Mouse (Mus musculus): ENCODE results near the gene Pcgf5. TPM values are rescaled to one million over a fixed set of nuclear protein-coding genes. Genes with fewer than 3 reads are reported as not detected.

Pcgf5 gene
- polyA plus RNA-seq, 1 experiment from 2014 or later, result 7.4 TPM

DNA sequence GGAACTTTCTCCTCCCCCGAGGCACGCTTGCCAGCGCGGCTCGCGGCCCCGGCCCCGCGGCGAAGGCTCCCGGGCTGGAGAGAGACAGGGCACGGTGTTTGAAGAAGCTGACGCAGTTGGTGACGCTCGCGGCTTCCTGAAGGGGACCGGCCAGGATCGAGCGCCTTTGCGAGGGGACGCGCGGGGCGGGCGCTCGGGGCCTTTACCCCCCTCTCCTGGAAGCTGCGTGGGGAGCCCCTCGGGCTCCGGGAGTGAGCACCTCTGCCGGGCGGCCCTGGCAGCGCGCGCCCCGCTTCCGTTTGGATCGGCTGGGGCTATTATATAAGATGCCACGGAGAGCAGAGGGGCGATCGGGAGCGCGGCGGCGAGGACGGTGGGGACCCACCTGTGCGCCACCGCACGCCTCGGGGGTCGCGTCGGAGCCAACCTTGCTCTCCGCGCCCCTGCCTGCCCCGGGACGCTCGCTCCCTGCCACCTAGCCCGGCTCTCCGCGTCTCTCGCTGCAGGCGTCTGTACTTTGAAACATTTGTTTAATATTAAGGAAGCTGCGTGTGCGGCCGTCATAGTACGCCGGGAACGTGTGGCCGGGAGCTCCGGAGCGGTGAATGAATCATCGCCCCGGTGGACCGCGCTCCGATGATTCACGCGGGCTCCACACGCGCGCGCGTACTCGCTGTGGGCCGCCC, 835 bp downstream of the Pcgf5 start:
- Histone ChIP-seq H3K4me1 (ENCODE audit: control insufficient read depth, insufficient read depth, low read length) (peaks cover 5% of the 10 kb centered on the region; the same call in 1 of the 2 replicates), H3K4me2 (ENCODE audit: low read length) (peak overlapping the region; percentile 98), H3K9ac (ENCODE audit: low read depth, low read length) (peak overlapping the region; percentile 70), H3K9me3 (replicated peaks; ENCODE audit: control insufficient read depth, low read length, poor library complexity, severe bottlenecking) (no peaks in the 10 kb centered on the region), H3K27ac (ENCODE audit: low read length) (peak overlapping the region; percentile 31; the same call in 1 of the 2 replicates), H3K27me3 (ENCODE audit: control insufficient read depth, insufficient read depth, low read depth, low read length) (peaks cover 23% of the 10 kb centered on the region), H3K36me3 (ENCODE audit: control insufficient read depth, insufficient read depth, low read length) (no peaks in the 10 kb centered on the region), H3K4me3 (ENCODE audit: low read depth, low read length) (peak overlapping the region; percentile 93)
- ATAC-seq, result peak; percentile 89
- WGBS, result under 1% methylated on average over 82 of the region's 85 CpGs

GRCm38 (mm10) chr19:36349487-36349955, 1.4 kb downstream of the Pcgf5 start:
- H3K27me3 ChIP-seq (ENCODE audit: control insufficient read depth, insufficient read depth, low read depth, low read length), result peaks cover 23% of the 10 kb centered on the region
- H3K36me3 ChIP-seq (ENCODE audit: control insufficient read depth, insufficient read depth, low read length), result no peaks in the 10 kb centered on the region
- WGBS, result 4% methylated on average over 15 of the region's 15 CpGs
- H3K4me1 ChIP-seq (ENCODE audit: control insufficient read depth, insufficient read depth, low read length), result peaks cover 5% of the 10 kb centered on the region; the same call in 1 of the 2 replicates
- peak overlapping the region; percentile 98 for H3K4me2 ChIP-seq (ENCODE audit: low read length)
- H3K9me3 ChIP-seq (replicated peaks; ENCODE audit: control insufficient read depth, low read length, poor library complexity, severe bottlenecking), result no peaks in the 10 kb centered on the region
- peak overlapping the region; percentile 70 for H3K9ac ChIP-seq (ENCODE audit: low read depth, low read length)
- ATAC-seq, result peak; percentile 11; the same call in 1 of the 2 replicates
- no peak overlapping the region for H3K27ac ChIP-seq (ENCODE audit: low read length)
- H3K4me3 ChIP-seq (ENCODE audit: low read depth, low read length), result peak overlapping the region; percentile 93

DNA sequence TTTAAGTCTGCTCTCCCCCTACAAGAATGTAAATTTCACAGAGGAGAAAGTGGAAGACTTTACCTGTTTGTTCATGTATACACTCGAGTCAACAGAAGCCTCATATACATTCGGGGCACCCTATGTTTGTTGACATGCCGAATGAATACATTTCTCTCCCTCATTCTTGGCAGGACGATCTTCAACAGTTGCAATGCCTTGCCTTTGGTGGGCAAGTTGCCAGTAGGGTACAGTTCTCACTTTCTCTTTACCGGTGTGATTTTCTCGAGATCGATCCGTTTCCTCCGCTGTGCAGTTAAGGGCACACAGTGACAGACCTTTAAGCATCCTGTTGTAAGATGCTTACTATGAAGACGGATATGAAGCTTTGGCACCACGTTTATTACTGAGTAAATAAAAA, 2.1 kb downstream of the Pcgf5 start:
- no peak overlapping the region for H3K9ac ChIP-seq (ENCODE audit: low read depth, low read length)
- H3K36me3 ChIP-seq (ENCODE audit: control insufficient read depth, insufficient read depth, low read length), result no peaks in the 10 kb centered on the region
- no peak for ATAC-seq
- H3K4me3 ChIP-seq (ENCODE audit: low read depth, low read length), result no peak overlapping the region
- WGBS, result 72% methylated on average over 11 of the region's 11 CpGs
- no peak overlapping the region for H3K4me2 ChIP-seq (ENCODE audit: low read length)
- no peak overlapping the region for H3K27ac ChIP-seq (ENCODE audit: low read length)
- H3K27me3 ChIP-seq (ENCODE audit: control insufficient read depth, insufficient read depth, low read depth, low read length), result peaks cover 23% of the 10 kb centered on the region
- peaks cover 5% of the 10 kb centered on the region; the same call in 1 of the 2 replicates for H3K4me1 ChIP-seq (ENCODE audit: control insufficient read depth, insufficient read depth, low read length)
- no peaks in the 10 kb centered on the region for H3K9me3 ChIP-seq (replicated peaks; ENCODE audit: control insufficient read depth, low read length, poor library complexity, severe bottlenecking)

- no peak overlapping the region for H3K4me3 ChIP-seq (ENCODE audit: low read depth, low read length)
- ATAC-seq, result no peak
- no peak overlapping the region for H3K4me2 ChIP-seq (ENCODE audit: low read length)
- no peaks in the 10 kb centered on the region for H3K36me3 ChIP-seq (ENCODE audit: control insufficient read depth, insufficient read depth, low read length)
- no peak overlapping the region for H3K9ac ChIP-seq (ENCODE audit: low read depth, low read length)
- H3K27ac ChIP-seq (ENCODE audit: low read length), result no peak overlapping the region
- H3K9me3 ChIP-seq (replicated peaks; ENCODE audit: control insufficient read depth, low read length, poor library complexity, severe bottlenecking), result no peaks in the 10 kb centered on the region
- peaks cover 5% of the 10 kb centered on the region; the same call in 1 of the 2 replicates for H3K4me1 ChIP-seq (ENCODE audit: control insufficient read depth, insufficient read depth, low read length)
- 92% methylated on average over 9 of the region's 9 CpGs for WGBS
- H3K27me3 ChIP-seq (ENCODE audit: control insufficient read depth, insufficient read depth, low read depth, low read length), result peaks cover 23% of the 10 kb centered on the region
These were observed 2.8 kb downstream of the Pcgf5 start for GRCm38 (mm10) chr19:36350870-36351269.

DNA sequence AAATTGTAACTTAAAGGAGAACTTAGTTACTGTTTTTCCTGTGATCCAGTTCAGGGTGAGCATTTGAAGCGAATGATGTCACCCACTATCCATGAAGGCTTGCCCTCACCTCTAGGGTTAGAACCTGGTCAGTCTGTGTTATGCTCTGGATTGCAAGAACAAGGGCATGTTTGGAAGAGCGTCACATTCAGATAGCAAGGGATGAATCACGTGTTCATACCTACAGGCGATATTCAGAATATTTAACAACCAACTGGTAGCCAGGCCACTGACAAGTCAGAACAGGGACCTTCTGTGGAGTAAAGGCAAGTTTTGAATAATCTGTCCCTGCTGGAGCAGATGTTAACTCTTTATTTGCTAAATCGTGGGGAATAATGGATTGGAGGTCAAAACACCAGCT, 14.4 kb downstream of the Pcgf5 start:
- Histone ChIP-seq H3K4me2 (ENCODE audit: low read length) (no peak overlapping the region), H3K9me3 (replicated peaks; ENCODE audit: control insufficient read depth, low read length, poor library complexity, severe bottlenecking) (no peaks in the 10 kb centered on the region), H3K4me3 (ENCODE audit: low read depth, low read length) (no peak overlapping the region), H3K9ac (ENCODE audit: low read depth, low read length) (no peak overlapping the region), H3K36me3 (ENCODE audit: control insufficient read depth, insufficient read depth, low read length) (no peaks in the 10 kb centered on the region), H3K4me1 (ENCODE audit: control insufficient read depth, insufficient read depth, low read length) (no peaks in the 10 kb centered on the region), H3K27ac (ENCODE audit: low read length) (no peak overlapping the region), H3K27me3 (ENCODE audit: control insufficient read depth, insufficient read depth, low read depth, low read length) (no peaks in the 10 kb centered on the region)
- ATAC-seq, result no peak
- 92% methylated on average over 5 of the region's 5 CpGs for WGBS

DNA sequence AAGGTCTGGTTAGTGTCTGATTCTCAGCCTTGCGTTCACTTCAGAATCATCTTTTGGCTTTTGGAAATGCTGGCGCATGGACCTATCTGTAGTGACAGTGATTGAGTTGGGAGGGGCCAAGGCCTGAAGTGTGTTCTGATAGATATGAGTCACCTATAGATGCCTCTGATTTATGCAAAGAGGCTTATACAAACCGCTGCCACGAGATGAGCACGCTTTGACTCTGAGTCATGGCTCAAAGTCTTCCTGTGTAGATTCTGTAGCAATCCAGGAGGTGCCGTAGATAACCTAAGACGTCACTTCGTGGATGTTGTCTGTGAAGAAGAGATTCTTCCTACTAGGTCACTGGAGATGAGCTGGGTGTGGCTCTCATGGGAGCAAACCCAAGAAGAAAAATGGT, 16.6 kb downstream of the Pcgf5 start:
- H3K27ac ChIP-seq (ENCODE audit: low read length), result no peak overlapping the region
- 90% methylated on average over 8 of the region's 8 CpGs for WGBS
- H3K4me1 ChIP-seq (ENCODE audit: control insufficient read depth, insufficient read depth, low read length), result no peaks in the 10 kb centered on the region
- H3K4me2 ChIP-seq (ENCODE audit: low read length), result no peak overlapping the region
- no peak overlapping the region for H3K4me3 ChIP-seq (ENCODE audit: low read depth, low read length)
- no peak overlapping the region for H3K9ac ChIP-seq (ENCODE audit: low read depth, low read length)
- H3K36me3 ChIP-seq (ENCODE audit: control insufficient read depth, insufficient read depth, low read length), result no peaks in the 10 kb centered on the region
- H3K9me3 ChIP-seq (replicated peaks; ENCODE audit: control insufficient read depth, low read length, poor library complexity, severe bottlenecking), result no peaks in the 10 kb centered on the region
- H3K27me3 ChIP-seq (ENCODE audit: control insufficient read depth, insufficient read depth, low read depth, low read length), result no peaks in the 10 kb centered on the region
- no peak for ATAC-seq

DNA sequence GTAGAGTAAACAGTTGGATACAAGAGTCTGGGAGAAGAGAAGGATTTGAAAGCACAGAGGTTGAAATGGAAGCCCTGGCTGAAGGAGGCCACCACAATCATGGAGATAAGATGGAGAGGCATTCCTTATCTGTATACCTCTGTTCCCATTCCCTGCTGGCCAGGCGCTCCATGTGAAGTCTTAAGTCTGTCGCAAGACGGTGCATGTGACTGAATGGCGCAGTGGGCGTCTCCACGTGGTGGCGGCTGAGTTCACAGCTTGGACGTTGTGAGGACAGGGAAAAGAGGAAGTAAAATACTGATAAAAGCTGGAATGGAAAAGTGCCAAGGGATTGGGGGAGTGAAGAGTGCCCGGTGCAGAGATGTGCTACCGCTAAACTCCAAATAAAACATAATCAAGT, 23.4 kb downstream of the Pcgf5 start:
- Histone ChIP-seq H3K27ac (ENCODE audit: low read length) (no peak overlapping the region), H3K4me1 (ENCODE audit: control insufficient read depth, insufficient read depth, low read length) (no peaks in the 10 kb centered on the region), H3K9ac (ENCODE audit: low read depth, low read length) (no peak overlapping the region), H3K36me3 (ENCODE audit: control insufficient read depth, insufficient read depth, low read length) (no peaks in the 10 kb centered on the region), H3K4me3 (ENCODE audit: low read depth, low read length) (no peak overlapping the region), H3K9me3 (replicated peaks; ENCODE audit: control insufficient read depth, low read length, poor library complexity, severe bottlenecking) (no peaks in the 10 kb centered on the region), H3K27me3 (ENCODE audit: control insufficient read depth, insufficient read depth, low read depth, low read length) (no peaks in the 10 kb centered on the region), H3K4me2 (ENCODE audit: low read length) (no peak overlapping the region)
- 91% methylated on average over 10 of the region's 10 CpGs for WGBS
- no peak for ATAC-seq

DNA sequence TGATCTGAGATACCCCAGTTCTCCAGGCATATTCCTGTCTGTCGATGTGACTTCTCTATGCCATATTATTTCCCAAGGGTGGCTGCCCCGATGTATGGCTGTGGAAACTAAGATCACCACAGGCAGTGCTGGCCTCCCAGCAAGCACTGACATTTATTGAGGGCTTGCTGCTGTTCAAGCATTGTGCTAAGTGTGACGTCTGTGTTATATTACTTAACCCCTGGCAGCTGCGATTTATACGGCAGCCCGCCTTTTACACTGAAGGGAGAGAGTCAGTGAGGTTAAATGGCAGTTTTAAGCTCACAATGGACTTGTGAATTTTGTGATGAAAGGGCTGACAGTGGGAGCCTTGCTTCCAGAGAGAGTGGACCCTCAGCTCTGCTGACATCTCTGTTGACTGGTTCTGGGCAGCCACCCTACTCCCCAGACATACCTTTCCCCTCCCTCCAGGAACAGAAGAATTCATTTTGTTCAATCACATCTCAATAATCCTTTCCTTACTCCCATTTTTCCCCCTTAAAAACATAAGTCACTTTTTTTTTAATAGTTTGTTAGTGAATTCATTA, 25.0 kb downstream of the Pcgf5 start:
- Histone ChIP-seq H3K27ac (ENCODE audit: low read length) (no peak overlapping the region), H3K4me1 (ENCODE audit: control insufficient read depth, insufficient read depth, low read length) (no peaks in the 10 kb centered on the region), H3K4me3 (ENCODE audit: low read depth, low read length) (no peak overlapping the region), H3K9me3 (replicated peaks; ENCODE audit: control insufficient read depth, low read length, poor library complexity, severe bottlenecking) (no peaks in the 10 kb centered on the region), H3K36me3 (ENCODE audit: control insufficient read depth, insufficient read depth, low read length) (no peaks in the 10 kb centered on the region), H3K4me2 (ENCODE audit: low read length) (no peak overlapping the region), H3K27me3 (ENCODE audit: control insufficient read depth, insufficient read depth, low read depth, low read length) (no peaks in the 10 kb centered on the region), H3K9ac (ENCODE audit: low read depth, low read length) (no peak overlapping the region)
- WGBS, result 37% methylated on average over 6 of the region's 6 CpGs
- ATAC-seq, result no peak

DNA sequence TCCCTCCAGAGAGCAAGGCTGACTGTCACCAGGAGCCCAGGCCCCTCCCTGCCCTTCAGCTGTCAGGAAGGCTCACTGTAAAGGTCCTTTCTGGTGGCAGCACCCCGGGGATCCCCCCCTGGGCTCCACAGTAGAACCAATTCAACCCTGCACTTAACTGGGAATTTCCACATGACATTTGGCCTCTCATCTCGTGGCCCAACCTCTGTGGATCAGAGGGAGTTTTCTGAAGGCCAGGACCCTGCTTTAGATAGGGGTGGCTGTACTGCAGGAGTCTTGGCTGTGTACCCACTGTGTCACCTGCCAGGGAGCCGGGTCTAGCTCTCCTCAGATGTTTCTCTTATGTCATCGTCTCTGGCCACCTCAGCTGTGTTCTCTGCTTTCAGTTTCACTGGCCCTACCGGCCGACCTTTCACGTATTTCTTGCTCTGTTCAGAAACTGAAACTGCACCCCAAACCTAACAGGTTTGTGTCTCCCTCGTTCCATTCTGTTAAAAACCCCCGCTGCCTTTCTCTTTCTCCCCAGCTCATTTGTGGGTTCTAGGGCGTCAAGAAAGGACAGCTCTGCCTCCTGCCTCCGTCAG, 27.2 kb downstream of the Pcgf5 start:
- ATAC-seq, result no peak
- no peak overlapping the region for H3K9ac ChIP-seq (ENCODE audit: low read depth, low read length)
- no peaks in the 10 kb centered on the region for H3K27me3 ChIP-seq (ENCODE audit: control insufficient read depth, insufficient read depth, low read depth, low read length)
- no peak overlapping the region for H3K27ac ChIP-seq (ENCODE audit: low read length)
- H3K4me2 ChIP-seq (ENCODE audit: low read length), result no peak overlapping the region
- H3K4me3 ChIP-seq (ENCODE audit: low read depth, low read length), result no peak overlapping the region
- no peaks in the 10 kb centered on the region for H3K4me1 ChIP-seq (ENCODE audit: control insufficient read depth, insufficient read depth, low read length)
- H3K9me3 ChIP-seq (replicated peaks; ENCODE audit: control insufficient read depth, low read length, poor library complexity, severe bottlenecking), result no peaks in the 10 kb centered on the region
- 81% methylated on average over 11 of the region's 11 CpGs for WGBS
- no peaks in the 10 kb centered on the region for H3K36me3 ChIP-seq (ENCODE audit: control insufficient read depth, insufficient read depth, low read length)

Measured in midbrain, embryonic 16.5 days (tissue).